30 mouse cellular contexts compared by ENCODE assay signal in genomic region chr3:130976206-130976605, GRCm38 (mm10).
DNase-seq lines count a peak whose midpoint lies in the region; ATAC-seq and TF ChIP-seq lines count a peak whose summit lies in the region.
"Had no signal": no experiment of that assay in that cellular context is flagged by ENCODE, and none has a peak within 500 bp of the region (broad histone marks: within the 10 kb centered on the region; RNA-seq: fewer than 3 reads in every experiment).

No protein-coding gene starts in this region.

- H3K9ac ChIP-seq in midbrain, embryonic 16.5 days (ENCODE audit: low read depth, low read length) = no peak overlapping the region
- H3K9ac ChIP-seq: embryonic facial prominence, embryonic 13.5 days; heart, embryonic 13.5 days; limb, embryonic 12.5 days; liver, embryonic 15.5 days; midbrain, embryonic 12.5 days had no signal

- H3K27ac ChIP-seq in thymus, adult 2 months (ENCODE audit: control insufficient read depth, insufficient read depth, low read length) = peak overlapping the region; percentile 98
- no peak overlapping the region for H3K27ac ChIP-seq in kidney, adult 2 months (ENCODE audit: insufficient read depth, low read depth, low read length)
- H3K27ac ChIP-seq in midbrain, embryonic 16.5 days (ENCODE audit: low read length) = no peak overlapping the region
- H3K27ac ChIP-seq: embryonic facial prominence, embryonic 13.5 days; forebrain, embryonic 10.5 days; gastrocnemius, adult 2 months; heart, adult 2 months; heart, embryonic 13.5 days; hindbrain, postnatal 0 days; layer of hippocampus, adult 2 months; left cerebral cortex, adult 2 months; limb, embryonic 12.5 days; liver, embryonic 15.5 days; midbrain, embryonic 12.5 days had no signal

- no peaks in the 10 kb centered on the region for H3K36me3 ChIP-seq in thymus, adult 2 months (ENCODE audit: control insufficient read depth, insufficient read depth, low read length)
- no peaks in the 10 kb centered on the region for H3K36me3 ChIP-seq in kidney, adult 2 months (ENCODE audit: control insufficient read depth, insufficient read depth, low read length)
- no peaks in the 10 kb centered on the region for H3K36me3 ChIP-seq in midbrain, embryonic 16.5 days (ENCODE audit: control insufficient read depth, insufficient read depth, low read length)
- H3K36me3 ChIP-seq: embryonic facial prominence, embryonic 13.5 days; forebrain, embryonic 10.5 days; heart, embryonic 13.5 days; limb, embryonic 12.5 days; liver, embryonic 15.5 days; midbrain, embryonic 12.5 days had no signal

- TF ChIP-seq POLR2A in thymus, adult 2 months (IDR thresholded peaks at IDR 0.05; ENCODE audit: control insufficient read depth, extremely low read depth, insufficient read depth, low read length, poor library complexity) = no peak
- TF ChIP-seq POLR2A in lung, adult 2 months (IDR thresholded peaks at IDR 0.05; ENCODE audit: borderline replicate concordance, extremely low read depth, low read depth, low read length) = no peak
- TF ChIP-seq POLR2A in kidney, adult 2 months (IDR thresholded peaks at IDR 0.05; ENCODE audit: low read depth, low read length) = no peak

- H3K4me1 ChIP-seq in thymus, adult 2 months (replicated peaks; ENCODE audit: control insufficient read depth, insufficient read depth, low read length) = peaks cover 39% of the 10 kb centered on the region
- H3K4me1 ChIP-seq in lung, adult 2 months (ENCODE audit: control insufficient read depth, insufficient read depth, low read length) = no peaks in the 10 kb centered on the region
- no peaks in the 10 kb centered on the region for H3K4me1 ChIP-seq in kidney, adult 2 months (ENCODE audit: control insufficient read depth, insufficient read depth, low read length)
- no peaks in the 10 kb centered on the region for H3K4me1 ChIP-seq in midbrain, embryonic 16.5 days (ENCODE audit: control insufficient read depth, insufficient read depth, low read length)
- H3K4me1 ChIP-seq: liver, embryonic 15.5 days; midbrain, embryonic 12.5 days had no signal

- 8% methylated on average over 5 of the region's 5 CpGs for WGBS in thymus, adult 2 months
- 77% methylated on average over 5 of the region's 5 CpGs for WGBS in lung, adult 2 months
- 68% methylated on average over 5 of the region's 5 CpGs for WGBS in kidney, adult 2 months
- WGBS in midbrain, embryonic 16.5 days = 86% methylated on average over 5 of the region's 5 CpGs

- no peak overlapping the region for H3K4me2 ChIP-seq in midbrain, embryonic 16.5 days (ENCODE audit: low read length)
- H3K4me2 ChIP-seq: embryonic facial prominence, embryonic 13.5 days; heart, embryonic 13.5 days; limb, embryonic 12.5 days; liver, embryonic 15.5 days; midbrain, embryonic 12.5 days had no signal

- no peak for ATAC-seq in midbrain, embryonic 16.5 days
- ATAC-seq: forebrain, embryonic 16.5 days; hindbrain, postnatal 0 days; intestine, postnatal 0 days had no signal

- peak; percentile 53 for DNase-seq in CD4-positive helper T cell, adult 2 months (ENCODE audit: low read depth, low spot score)
- peak; percentile 19 for DNase-seq in T-cell, adult 2 months (ENCODE audit: low spot score)
- DNase-seq in thymus, adult 2 months = peak; percentile 40
- peak; percentile 43 to 57 for DNase-seq in thymus, postnatal 36 days
- no peak for DNase-seq in lung, adult 2 months
- no peak for DNase-seq in kidney, adult 2 months
- DNase-seq: adrenal gland, postnatal 25 days; cerebellum, adult 18-20 months; cerebellum, postnatal 10 days; gastrocnemius, adult 2 months; gastrocnemius, postnatal 36 days; heart, adult 2 months; heart, postnatal 14 days; kidney, postnatal 14 days; lung, postnatal 36 days; right cerebral cortex, adult 18-20 months; spleen, adult 18-20 months had no signal

- no peaks in the 10 kb centered on the region for H3K27me3 ChIP-seq in thymus, adult 2 months (ENCODE audit: control insufficient read depth, insufficient read depth, low read length)
- no peaks in the 10 kb centered on the region for H3K27me3 ChIP-seq in kidney, adult 2 months (replicated peaks; ENCODE audit: control insufficient read depth, insufficient read depth, low read length)
- no peaks in the 10 kb centered on the region for H3K27me3 ChIP-seq in midbrain, embryonic 16.5 days (ENCODE audit: control insufficient read depth, insufficient read depth, low read depth, low read length)
- H3K27me3 ChIP-seq: CH12.LX; embryonic facial prominence, embryonic 13.5 days; heart, embryonic 13.5 days; limb, embryonic 12.5 days; liver, embryonic 15.5 days; midbrain, embryonic 12.5 days had no signal

- H3K9me3 ChIP-seq in midbrain, embryonic 16.5 days (replicated peaks; ENCODE audit: control insufficient read depth, low read length, poor library complexity, severe bottlenecking) = no peaks in the 10 kb centered on the region
- H3K9me3 ChIP-seq: embryonic facial prominence, embryonic 13.5 days; forebrain, embryonic 10.5 days; heart, embryonic 13.5 days; limb, embryonic 12.5 days; liver, embryonic 15.5 days; midbrain, embryonic 12.5 days had no signal

- no peak overlapping the region for H3K4me3 ChIP-seq in thymus, adult 2 months (ENCODE audit: control insufficient read depth, insufficient read depth, low read length)
- no peak overlapping the region for H3K4me3 ChIP-seq in lung, adult 2 months (replicated peaks; ENCODE audit: extremely low read depth, low read depth, low read length)
- H3K4me3 ChIP-seq in kidney, adult 2 months (ENCODE audit: insufficient read depth, low read depth, low read length) = no peak overlapping the region
- H3K4me3 ChIP-seq in midbrain, embryonic 16.5 days (ENCODE audit: low read depth, low read length) = no peak overlapping the region
- H3K4me3 ChIP-seq: embryonic facial prominence, embryonic 13.5 days; forebrain, embryonic 10.5 days; gastrocnemius, adult 2 months; heart, adult 2 months; heart, embryonic 13.5 days; layer of hippocampus, adult 2 months; left cerebral cortex, adult 2 months; limb, embryonic 12.5 days; liver, embryonic 15.5 days; midbrain, embryonic 12.5 days had no signal

- no peak for TF ChIP-seq CTCF in thymus, adult 2 months (IDR thresholded peaks at IDR 0.05; ENCODE audit: borderline replicate concordance, control insufficient read depth, extremely low read depth, insufficient read depth, low read length, poor library complexity)
- TF ChIP-seq CTCF in lung, adult 2 months (IDR thresholded peaks at IDR 0.05; ENCODE audit: insufficient read depth, low read length) = no peak
- TF ChIP-seq CTCF in kidney, adult 2 months (conservative IDR thresholded peaks at IDR 0.05; ENCODE audit: insufficient read depth, insufficient read length, low read depth, low read length) = no peak

Comparison
In these comparisons a context has a peak if more than half of its experiments do, and no peak if none do; other contexts are left out.
1. DNase-seq: peak in CD4-positive helper T cell, adult 2 months (single experiment), T-cell, adult 2 months (single experiment), thymus, adult 2 months (single experiment) and thymus, postnatal 36 days (2 of 2); none in lung, adult 2 months (single experiment) and kidney, adult 2 months (single experiment).